In the genomic region with DNA sequence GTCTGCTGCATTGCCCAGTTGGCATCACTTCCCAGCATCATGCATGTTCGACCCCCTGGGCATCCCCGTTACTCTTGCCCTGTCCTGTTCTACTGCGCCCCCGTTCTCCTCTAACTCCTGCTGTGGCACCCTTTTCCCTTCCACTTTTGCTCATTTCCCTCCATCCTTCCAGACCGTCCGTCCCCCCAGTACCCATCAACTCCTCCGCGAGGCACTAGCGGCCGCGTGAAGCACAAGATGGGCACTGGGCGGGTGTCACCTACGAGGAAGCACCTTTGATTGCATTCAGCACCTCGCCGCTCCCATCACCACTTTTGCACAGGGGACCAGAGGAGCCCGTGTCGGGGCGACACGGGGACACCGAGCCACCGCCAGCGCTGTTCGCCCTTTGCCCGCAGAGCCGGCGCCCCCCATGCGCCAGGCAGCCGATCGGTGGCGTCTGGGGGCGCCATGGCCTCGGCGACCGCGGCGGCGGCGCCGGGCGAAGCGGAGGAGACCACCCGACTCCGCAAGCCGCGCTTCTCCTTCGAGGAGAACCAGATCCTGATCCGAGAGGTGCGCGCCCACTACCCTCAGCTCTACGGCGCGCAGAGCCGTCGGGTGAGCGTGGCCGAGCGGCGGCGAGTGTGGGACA, we compare ENCODE assay signal across 9 mouse cellular contexts. TPM values are rescaled to one million over a fixed set of nuclear protein-coding genes. Genes with fewer than 3 reads are reported as not detected.
DNase-seq lines count a peak whose midpoint lies in the region; ATAC-seq and TF ChIP-seq lines count a peak whose summit lies in the region.
"Had no signal": no experiment of that assay in that cellular context is flagged by ENCODE, and none has a peak within 500 bp of the region (broad histone marks: within the 10 kb centered on the region; RNA-seq: fewer than 3 reads in every experiment).

No protein-coding gene starts in this region.

- H3K27me3 ChIP-seq in C2C12 (ENCODE audit: control insufficient read depth, insufficient read depth, insufficient read length): peaks cover 9% of the 10 kb centered on the region
- peaks cover 56% of the 10 kb centered on the region for H3K27me3 ChIP-seq in heart, embryonic 13.5 days (replicated peaks)
- peaks cover 55% of the 10 kb centered on the region for H3K27me3 ChIP-seq in liver, embryonic 11.5 days (replicated peaks; ENCODE audit: control insufficient read depth, insufficient read depth, low read length)
- H3K27me3 ChIP-seq in small intestine, adult 2 months (ENCODE audit: control insufficient read depth, insufficient read depth, low read length): peaks cover 10% of the 10 kb centered on the region

- peak overlapping the region; percentile 86 for H3K4me3 ChIP-seq in gastrocnemius, adult 2 months
- H3K4me3 ChIP-seq in C2C12 (ENCODE audit: insufficient read depth, poor library complexity, severe bottlenecking): peak overlapping the region; percentile 36
- H3K4me3 ChIP-seq in heart, embryonic 13.5 days: peak overlapping the region; percentile 58
- peak overlapping the region; percentile 42 for H3K4me3 ChIP-seq in liver, embryonic 11.5 days (ENCODE audit: low read depth, low read length)
- peak overlapping the region; percentile 56 for H3K4me3 ChIP-seq in small intestine, adult 2 months (ENCODE audit: low read depth, low read length)

- no peaks in the 10 kb centered on the region for H3K9me3 ChIP-seq in heart, embryonic 13.5 days
- H3K9me3 ChIP-seq in liver, embryonic 11.5 days (ENCODE audit: control insufficient read depth, low read length): no peaks in the 10 kb centered on the region

- H3K9ac ChIP-seq in heart, embryonic 13.5 days: peak overlapping the region; percentile 81
- peak overlapping the region; percentile 30 for H3K9ac ChIP-seq in liver, embryonic 11.5 days (ENCODE audit: low read depth, low read length)

- WGBS in heart, embryonic 13.5 days: under 1% methylated on average over 59 of the region's 59 CpGs
- 1% methylated on average over 59 of the region's 59 CpGs for WGBS in liver, embryonic 11.5 days
- 2% methylated on average over 59 of the region's 59 CpGs for WGBS in small intestine, adult 2 months

- peak overlapping the region; percentile 84 for H3K4me2 ChIP-seq in heart, embryonic 13.5 days
- H3K4me2 ChIP-seq in liver, embryonic 11.5 days: peak overlapping the region; percentile 82

- peaks cover 22% of the 10 kb centered on the region for H3K4me1 ChIP-seq in heart, embryonic 13.5 days
- H3K4me1 ChIP-seq in liver, embryonic 11.5 days (replicated peaks; ENCODE audit: control insufficient read depth, insufficient read depth, low read length): peaks cover 12% of the 10 kb centered on the region
- H3K4me1 ChIP-seq in small intestine, adult 2 months (ENCODE audit: control insufficient read depth, insufficient read depth, insufficient read length, low read length): peaks cover 9% of the 10 kb centered on the region

- H3K27ac ChIP-seq in gastrocnemius, adult 2 months: peak overlapping the region; percentile 82
- H3K27ac ChIP-seq in heart, embryonic 13.5 days (replicated peaks): no peak overlapping the region
- no peak overlapping the region for H3K27ac ChIP-seq in liver, embryonic 11.5 days (ENCODE audit: low read depth, low read length)
- no peak overlapping the region for H3K27ac ChIP-seq in small intestine, adult 2 months (ENCODE audit: insufficient read depth, low read depth, low read length)

- H3K79me2 ChIP-seq in C2C12 (ENCODE audit: control insufficient read depth, insufficient read depth): no peaks in the 10 kb centered on the region

- no peaks in the 10 kb centered on the region for H3K36me3 ChIP-seq in C2C12 (ENCODE audit: control insufficient read depth, insufficient read depth)
- peaks cover 27% of the 10 kb centered on the region for H3K36me3 ChIP-seq in heart, embryonic 13.5 days
- H3K36me3 ChIP-seq in liver, embryonic 11.5 days (ENCODE audit: control insufficient read depth, insufficient read depth, low read length): 0 out of 2 replicates have a peak, but pooled peaks cover 3% of the 10 kb centered on the region
- no peaks in the 10 kb centered on the region for H3K36me3 ChIP-seq in small intestine, adult 2 months (ENCODE audit: control insufficient read depth, insufficient read depth, low read length)

- no peak for TF ChIP-seq POLR2A in small intestine, adult 2 months (IDR thresholded peaks at IDR 0.05; ENCODE audit: low read depth, low read length)

- no peak for ATAC-seq in heart, embryonic 13.5 days (ENCODE audit: extremely low read depth, insufficient number of reproducible peaks, low FRiP score, low TSS enrichment)
- no peak for ATAC-seq in liver, embryonic 11.5 days (replicated peaks; ENCODE audit: low FRiP score)

- no peaks in the 10 kb centered on the region for H3K79me3 ChIP-seq in C2C12 (ENCODE audit: low read depth)

- no peak for DNase-seq in gastrocnemius, adult 2 months
- no peak for DNase-seq in gastrocnemius, postnatal 14 days
- DNase-seq in cerebellum, adult 8-10 months: peak; percentile 68
- peak; percentile 47 for DNase-seq in liver, embryonic 11.5 days (ENCODE audit: low spot score)
- DNase-seq in c-Kit-positive CD71-positive TER-119-positive erythroid progenitor cells, embryonic 14.5 days (ENCODE audit: low spot score): no peak

- no peak for TF ChIP-seq CTCF in gastrocnemius, adult 2 months (IDR thresholded peaks at IDR 0.05)
- TF ChIP-seq CTCF in C2C12 (IDR thresholded peaks at IDR 0.05; ENCODE audit: control insufficient read depth, insufficient read depth, insufficient read length): no peak
- no peak for TF ChIP-seq CTCF in small intestine, adult 2 months (IDR thresholded peaks at IDR 0.05; ENCODE audit: extremely low read depth, insufficient read length, insufficient replicate concordance, low read depth, low read length)

- H3ac ChIP-seq in C2C12 (ENCODE audit: control insufficient read depth, insufficient read length, low read depth): peak overlapping the region; percentile 30

- intact Hi-C loops in gastrocnemius, adult 2 months (cut with DNase I): loop anchor here (5.0 kb wide), 1 partner anchor 99 kb away; no protein-coding TSS in a partner anchor
- intact Hi-C loops in gastrocnemius, postnatal 14 days (cut with DNase I; ENCODE audit: low total_unique reads): no loop called here

TF ChIP-seq in C2C12, 6 proteins besides CTCF, POLR2A, EP300 and RAD21:
- TF ChIP-seq MAX (IDR thresholded peaks at IDR 0.05): no peak
- TF ChIP-seq MYOD1 (IDR thresholded peaks at IDR 0.05; ENCODE audit: control insufficient read depth, insufficient read length, low read depth): no peak
- no peak for TF ChIP-seq MYOG (IDR thresholded peaks at IDR 0.05; ENCODE audit: control insufficient read depth, extremely low read depth, insufficient read length)
- no peak for TF ChIP-seq USF1 (IDR thresholded peaks at IDR 0.05; ENCODE audit: low read depth)
- TF ChIP-seq FOSL1 (IDR thresholded peaks at IDR 0.05; ENCODE audit: insufficient read depth, low read length, poor library complexity, severe bottlenecking): no peak
- no peak for TF ChIP-seq CEBPB (IDR thresholded peaks at IDR 0.05; ENCODE audit: low read depth)

RNA-seq across cellular contexts. Expression of gene Mypop, which starts 0.7 kb away (rescaled TPM):
- 1 to 10 TPM; 6.3 to 6.7 TPM for total RNA-seq in gastrocnemius, adult 2 months (2021)
- total RNA-seq in gastrocnemius, postnatal 14 days (2021): 1 to 10 TPM; 2.2 to 3.7 TPM
- polyA plus RNA-seq in C2C12 (2012; fragmentation: generic; extraction: Trizol): 17.8 TPM
- 1.8 and 1.9 TPM in 2 replicates for polyA plus RNA-seq in heart, embryonic 13.5 days (2015; fragmentation: Nextera tagmentation; extraction: Ambion mirVana)
- polyA plus RNA-seq in liver, embryonic 11.5 days (2014; fragmentation: Nextera tagmentation; extraction: Ambion mirVana): 1.5 and 2.2 TPM in 2 replicates
- polyA plus RNA-seq in small intestine, adult 2 months (2012; rRNA removed): 1.9 and 2.3 TPM in 2 replicates

RNA-seq across cellular contexts. Expression of gene Nanos2, which starts 4.6 kb away (rescaled TPM):
- not detected for total RNA-seq in gastrocnemius, adult 2 months (2021)
- not detected for total RNA-seq in gastrocnemius, postnatal 14 days (2021)
- not detected for polyA plus RNA-seq in C2C12 (2012; fragmentation: generic; extraction: Trizol)
- not detected in 2 replicates for polyA plus RNA-seq in heart, embryonic 13.5 days (2015; fragmentation: Nextera tagmentation; extraction: Ambion mirVana)
- not detected in 2 replicates for polyA plus RNA-seq in liver, embryonic 11.5 days (2014; fragmentation: Nextera tagmentation; extraction: Ambion mirVana)
- not detected in 2 replicates for polyA plus RNA-seq in small intestine, adult 2 months (2012; rRNA removed)
- total RNA-seq: adrenal gland, postnatal 36 days had no signal

RNA-seq across cellular contexts. Expression of gene Irf2bp1, which starts 12.1 kb away (rescaled TPM):
- 10 to 100 TPM; 18.2 to 20.5 TPM for total RNA-seq in gastrocnemius, adult 2 months (2021)
- total RNA-seq in gastrocnemius, postnatal 14 days (2021): 10 to 100 TPM; 14.9 to 18.6 TPM
- polyA plus RNA-seq in C2C12 (2012; fragmentation: generic; extraction: Trizol): 39.4 TPM
- polyA plus RNA-seq in heart, embryonic 13.5 days (2015; fragmentation: Nextera tagmentation; extraction: Ambion mirVana): 12.4 and 12.7 TPM in 2 replicates
- 23.3 and 24.9 TPM in 2 replicates for polyA plus RNA-seq in liver, embryonic 11.5 days (2014; fragmentation: Nextera tagmentation; extraction: Ambion mirVana)
- 17.0 and 25.8 TPM in 2 replicates for polyA plus RNA-seq in small intestine, adult 2 months (2012; rRNA removed)

RNA-seq across cellular contexts. Expression of gene Foxa3, which starts 31.6 kb away (rescaled TPM):
- not detected for total RNA-seq in gastrocnemius, adult 2 months (2021)
- total RNA-seq in gastrocnemius, postnatal 14 days (2021): not detected
- 0.07 TPM for polyA plus RNA-seq in C2C12 (2012; fragmentation: generic; extraction: Trizol)
- 0.25 and 1.2 TPM in 2 replicates for polyA plus RNA-seq in heart, embryonic 13.5 days (2015; fragmentation: Nextera tagmentation; extraction: Ambion mirVana)
- 29.7 and 32.0 TPM in 2 replicates for polyA plus RNA-seq in liver, embryonic 11.5 days (2014; fragmentation: Nextera tagmentation; extraction: Ambion mirVana)
- polyA plus RNA-seq in small intestine, adult 2 months (2012; rRNA removed): 17.8 and 19.9 TPM in 2 replicates
- total RNA-seq: adrenal gland, postnatal 36 days had no signal

RNA-seq across cellular contexts. Expression of gene Sympk, which starts 32.4 kb away (rescaled TPM):
- total RNA-seq in gastrocnemius, adult 2 months (2021): 10 to 100 TPM; 70.9 to 81.5 TPM
- 10 to 100 TPM; 38.2 to 41.1 TPM for total RNA-seq in gastrocnemius, postnatal 14 days (2021)
- polyA plus RNA-seq in C2C12 (2012; fragmentation: generic; extraction: Trizol): 84.8 TPM
- 24.8 TPM in 2 replicates for polyA plus RNA-seq in heart, embryonic 13.5 days (2015; fragmentation: Nextera tagmentation; extraction: Ambion mirVana)
- polyA plus RNA-seq in liver, embryonic 11.5 days (2014; fragmentation: Nextera tagmentation; extraction: Ambion mirVana): 26.3 and 28.4 TPM in 2 replicates
- 50.4 and 71.8 TPM in 2 replicates for polyA plus RNA-seq in small intestine, adult 2 months (2012; rRNA removed)

Comparison
In these comparisons a context has a peak if more than half of its experiments do, and no peak if none do; other contexts are left out.
1. DNase-seq: peak in cerebellum, adult 8-10 months (single experiment) and liver, embryonic 11.5 days (single experiment); none in gastrocnemius, adult 2 months (single experiment), gastrocnemius, postnatal 14 days (single experiment) and c-Kit-positive CD71-positive TER-119-positive erythroid progenitor cells, embryonic 14.5 days (single experiment).
2. H3K4me3 ChIP-seq: peak in every context shown above with its lines; median percentile 86 in gastrocnemius, adult 2 months; 58 in heart, embryonic 13.5 days; 56 in small intestine, adult 2 months; 42 in liver, embryonic 11.5 days; 36 in C2C12.